Mouse (Mus musculus) thymus, postnatal 10 days (tissue): ENCODE data around the gene Snrnp70.
A peak's percentile ranks its signal among the peaks of the same experiment; 100 is the strongest.
"Not testable (repeated sequence)": the region's sequence is repeated elsewhere in the genome, so short reads cannot be mapped to it uniquely, and the experiment has no call there.

Source experiments
- DNase-seq, 2 experiments: peaks; one replicate each; pipeline ENCODE4 v3.0.0; 2021; ENCODE audit warnings: low spot score in 2 of 2

Snrnp70 gene

GRCm38 (mm10) chr7:45368178-45368577 lies 27.4 kb downstream of the Snrnp70 start:
- no peak for DNase-seq

- peak; percentile 95 to 98 for DNase-seq
Observed at GRCm38 (mm10) chr7:45367020-45367880, 28.3 kb downstream of the Snrnp70 start.

GRCm38 (mm10) chr7:45366652-45367019 lies 28.9 kb downstream of the Snrnp70 start, which contains the start of gene Ppfia3:
TSS of gene Ppfia3 (minus strand) at chr7:45367019.
- DNase-seq: no peak

- DNase-seq: no peak
Observed at GRCm38 (mm10) chr7:45365742-45366651, 29.5 kb downstream of the Snrnp70 start.

- DNase-seq: no peak
Observed at GRCm38 (mm10) chr7:45363983-45364382, 31.6 kb downstream of the Snrnp70 start.

DNA sequence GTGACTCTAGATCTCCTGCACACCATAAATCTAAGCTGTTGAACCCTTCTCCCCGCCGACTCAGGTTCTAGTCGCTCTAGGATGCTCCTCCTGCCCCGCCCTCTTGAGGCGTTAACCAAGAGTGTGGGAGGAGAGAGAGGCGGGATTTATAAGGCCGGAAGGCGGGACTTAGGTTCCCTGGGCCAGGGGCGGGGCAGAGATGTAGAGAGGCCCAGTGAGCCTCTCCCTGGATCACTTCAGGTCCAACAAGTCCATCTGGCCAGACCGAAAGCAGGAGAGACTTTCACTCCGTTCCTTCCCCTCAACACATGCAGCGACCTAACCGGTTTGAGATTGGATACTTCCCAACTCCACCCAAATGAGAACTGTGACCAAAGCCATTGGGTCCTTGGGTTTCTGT lies 32.7 kb downstream of the Snrnp70 start:
- DNase-seq: peak in 1 of 2 experiments; percentile 40

- DNase-seq: peak; percentile 54 to 59
Observed at GRCm38 (mm10) chr7:45361243-45361804, 34.2 kb downstream of the Snrnp70 start.

DNA sequence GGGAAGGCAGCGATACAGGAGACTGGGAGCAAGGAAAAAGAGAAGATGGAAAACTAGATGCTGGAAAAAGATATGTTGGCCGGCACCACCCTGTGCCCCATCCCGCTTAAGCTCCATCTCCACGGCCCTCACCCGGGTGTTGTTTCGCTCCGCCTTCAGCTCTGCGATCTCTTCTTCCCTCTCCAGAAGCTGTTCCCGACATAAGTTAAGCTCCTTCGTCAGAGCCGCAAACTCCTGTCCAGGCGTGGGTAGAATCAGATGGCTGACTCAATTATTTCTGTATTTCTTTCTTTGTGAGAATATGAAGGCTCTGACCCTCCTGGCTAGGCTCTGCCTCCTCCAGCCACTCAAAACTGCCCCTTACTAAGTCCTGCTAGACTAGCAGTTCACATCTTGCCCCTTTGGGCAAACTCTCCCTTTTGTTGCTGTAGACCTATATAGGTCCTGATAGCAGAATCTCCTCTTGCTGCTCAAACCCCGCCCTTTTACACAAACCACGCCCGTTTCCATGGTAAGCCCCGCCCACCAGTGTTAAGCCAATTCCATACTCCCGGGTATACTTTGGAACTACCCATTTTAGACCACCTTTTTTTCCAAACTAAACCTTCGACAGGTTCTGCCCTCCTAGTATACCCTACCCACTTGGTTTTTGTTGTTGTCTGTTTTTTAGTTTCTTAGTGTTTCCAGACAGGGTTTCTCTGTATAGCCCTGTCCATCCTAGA lies 35.0 kb downstream of the Snrnp70 start:
- no peak for DNase-seq

DNA sequence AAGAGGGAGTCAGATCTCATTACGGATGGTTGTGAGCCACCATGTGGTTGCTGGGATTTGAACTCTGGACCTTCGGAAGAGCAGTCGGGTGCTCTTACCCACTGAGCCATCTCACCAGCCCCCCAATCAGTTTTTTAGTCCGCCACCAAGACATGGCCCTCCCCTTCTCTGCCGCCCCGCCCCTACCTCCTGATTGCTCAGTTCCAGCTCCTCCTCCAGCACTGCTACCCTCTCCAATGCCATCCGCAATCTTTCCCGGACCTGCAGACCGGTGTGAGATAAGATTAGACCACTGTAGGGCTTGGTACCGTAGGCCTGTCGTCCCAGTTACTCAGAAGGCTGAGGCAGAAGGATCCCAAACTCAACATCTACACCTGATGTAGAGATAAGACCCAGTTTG lies 36.5 kb downstream of the Snrnp70 start:
- not testable (repeated sequence) for DNase-seq

DNA sequence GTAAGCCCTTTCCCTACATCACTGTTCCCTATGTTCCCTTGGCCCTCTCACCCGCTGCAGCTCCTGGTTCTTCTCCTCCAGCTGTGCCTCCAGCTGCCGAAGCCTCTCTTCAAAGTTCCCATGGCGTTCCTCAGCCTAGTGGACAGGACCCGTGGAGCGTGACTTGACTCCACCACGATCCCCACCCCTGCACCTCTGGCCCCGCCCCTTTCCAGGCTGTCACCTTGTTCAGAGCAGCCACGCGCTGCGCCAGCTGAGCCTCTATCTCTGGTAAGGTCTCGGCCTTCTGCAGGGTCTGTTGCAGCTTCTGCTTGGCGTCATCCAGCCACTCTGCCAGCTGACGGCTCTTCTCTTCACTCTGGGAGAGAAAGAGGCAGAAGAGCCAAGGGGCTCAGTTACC lies 39.5 kb downstream of the Snrnp70 start:
- no peak for DNase-seq

GRCm38 (mm10) chr7:45355318-45356020 lies 40.1 kb downstream of the Snrnp70 start:
- DNase-seq: no peak

GRCm38 (mm10) chr7:45353041-45353440 lies 42.5 kb downstream of the Snrnp70 start:
- no peak for DNase-seq

DNA sequence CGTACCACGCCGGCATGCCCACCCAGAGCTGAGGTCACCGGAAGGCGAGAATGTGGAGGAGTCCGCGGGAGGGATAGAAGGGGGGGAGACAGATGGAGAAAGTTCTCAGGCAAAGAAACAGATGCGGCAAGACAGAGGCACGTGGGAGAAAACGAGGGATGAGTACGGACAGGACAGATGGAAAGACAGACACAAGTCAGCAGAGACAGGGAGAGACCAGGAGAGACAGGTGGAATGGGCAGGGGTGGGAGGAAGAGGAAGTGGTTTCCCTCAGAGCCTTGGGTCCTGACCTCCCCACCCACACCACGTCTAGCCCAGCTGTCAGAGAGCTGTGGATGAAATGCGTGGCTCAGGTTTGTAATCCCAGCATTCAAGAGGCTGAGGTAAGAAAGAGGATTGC lies 48.6 kb downstream of the Snrnp70 start:
- no peak for DNase-seq

DNA sequence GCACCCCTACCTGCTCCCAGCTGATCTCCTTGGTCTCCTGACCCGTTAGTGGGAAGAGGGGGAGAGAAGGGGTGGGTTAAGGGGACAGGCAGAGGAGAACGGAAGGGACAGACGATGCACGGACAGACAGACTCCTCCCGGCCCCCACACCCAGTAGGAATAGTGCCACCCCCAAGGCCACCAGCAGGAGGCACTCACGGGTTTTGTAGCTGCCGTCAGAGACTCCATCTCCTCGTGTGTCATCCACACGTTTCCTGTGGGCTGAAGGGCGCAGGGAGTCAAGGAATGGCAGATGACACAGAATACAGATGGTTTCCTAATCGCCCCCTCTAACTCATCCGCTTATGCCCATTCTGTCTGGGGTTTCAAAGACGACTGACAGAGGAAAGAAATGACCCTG lies 52.0 kb downstream of the Snrnp70 start:
- peak in 1 of 2 experiments; percentile 44 for DNase-seq

DNA sequence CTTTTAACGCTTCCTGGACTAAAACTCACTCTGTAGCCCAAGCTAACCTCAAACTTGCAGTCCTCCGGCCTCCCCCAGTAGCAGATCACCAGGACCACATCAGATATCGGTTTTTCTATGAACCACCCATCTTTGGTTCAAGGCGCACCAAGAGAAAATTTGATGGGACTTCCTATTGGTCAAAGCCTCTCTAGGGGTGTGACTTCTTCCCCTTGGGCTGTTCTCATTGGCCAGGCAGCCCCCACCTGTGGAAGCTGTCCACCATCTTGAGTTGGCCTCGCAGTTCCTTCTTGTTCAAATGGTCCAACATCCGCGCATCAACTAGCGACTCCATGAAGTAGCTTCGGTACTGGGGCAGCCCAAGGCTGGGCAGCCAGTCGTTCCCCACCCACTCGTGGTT lies 53.5 kb downstream of the Snrnp70 start:
- no peak for DNase-seq

DNA sequence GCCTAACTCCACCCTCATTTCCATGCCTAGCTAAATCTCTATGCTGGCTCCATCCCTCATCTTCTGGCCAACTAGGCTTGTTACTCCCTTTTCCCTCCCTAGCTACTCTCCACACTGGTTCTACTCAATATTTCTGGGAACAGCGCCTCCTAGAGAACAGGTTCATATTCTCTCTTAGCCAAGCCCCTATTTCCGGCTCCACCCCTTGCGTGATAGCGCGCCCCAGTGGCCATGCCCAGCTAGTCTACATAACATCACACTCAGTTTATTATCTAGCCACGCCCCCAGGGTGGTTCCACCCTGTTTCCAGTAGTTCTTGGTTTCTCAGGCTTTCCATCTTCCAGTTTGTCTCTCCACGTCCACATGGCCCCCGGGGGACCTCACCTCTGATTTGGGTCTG lies 54.2 kb downstream of the Snrnp70 start:
- DNase-seq: peak; percentile 60 to 83

GRCm38 (mm10) chr7:45340669-45341068 lies 54.9 kb downstream of the Snrnp70 start:
- no peak for DNase-seq

DNA sequence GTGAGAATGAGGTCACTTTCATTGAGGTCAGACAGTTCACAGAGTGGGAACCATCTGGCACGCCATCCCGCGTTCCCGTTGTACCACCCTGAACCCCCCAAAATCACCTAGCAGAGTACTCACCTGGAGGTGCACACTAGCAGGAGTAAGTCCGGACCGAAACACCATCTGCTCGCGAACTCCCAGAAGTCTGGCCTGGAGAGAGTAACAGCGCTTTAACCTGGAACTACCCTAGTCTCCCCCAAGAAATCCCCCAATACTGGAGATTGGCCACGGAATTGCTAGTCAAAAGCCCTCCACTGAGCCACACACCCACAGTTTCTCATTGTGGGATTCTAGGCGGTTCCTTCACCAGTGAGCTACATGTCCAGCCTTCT lies 55.5 kb downstream of the Snrnp70 start:
- no peak for DNase-seq

DNA sequence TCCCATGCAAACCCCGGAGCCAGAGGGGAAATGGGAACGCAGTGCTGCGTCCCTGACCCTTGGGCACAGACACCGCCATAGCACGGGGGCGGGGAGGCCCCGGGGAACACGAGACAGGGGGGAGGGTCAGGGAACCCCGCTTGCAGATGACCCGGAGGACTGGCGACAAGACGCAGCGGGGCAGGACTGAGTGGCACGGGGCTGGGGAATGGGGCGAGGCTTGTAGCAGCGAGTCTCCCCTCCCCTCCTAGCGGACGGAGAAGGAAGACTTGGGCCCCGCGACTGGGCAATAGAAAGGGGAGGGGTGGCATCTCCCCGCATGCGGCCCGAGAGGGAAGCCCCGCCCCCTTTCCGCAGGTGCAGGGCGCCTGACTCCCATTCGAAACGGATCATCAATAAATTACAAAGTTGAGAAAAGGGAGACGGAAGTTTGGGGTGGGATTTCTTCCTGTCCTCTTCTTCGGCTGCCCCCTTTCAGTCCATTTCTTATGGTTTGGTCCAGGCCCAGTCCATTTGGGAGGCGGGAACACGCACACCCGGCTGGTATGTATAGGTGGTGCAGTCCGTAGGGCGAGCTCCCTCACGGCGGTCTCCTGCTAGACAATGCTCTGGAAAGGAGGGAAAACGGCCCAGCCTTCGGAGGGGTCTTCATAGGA lies 56.0 kb downstream of the Snrnp70 start:
- peak in 1 of 2 experiments; percentile 21 for DNase-seq

- DNase-seq: peak; percentile 28 to 35
Observed at GRCm38 (mm10) chr7:45338161-45338911, 57.2 kb downstream of the Snrnp70 start.
